In the genomic region with DNA sequence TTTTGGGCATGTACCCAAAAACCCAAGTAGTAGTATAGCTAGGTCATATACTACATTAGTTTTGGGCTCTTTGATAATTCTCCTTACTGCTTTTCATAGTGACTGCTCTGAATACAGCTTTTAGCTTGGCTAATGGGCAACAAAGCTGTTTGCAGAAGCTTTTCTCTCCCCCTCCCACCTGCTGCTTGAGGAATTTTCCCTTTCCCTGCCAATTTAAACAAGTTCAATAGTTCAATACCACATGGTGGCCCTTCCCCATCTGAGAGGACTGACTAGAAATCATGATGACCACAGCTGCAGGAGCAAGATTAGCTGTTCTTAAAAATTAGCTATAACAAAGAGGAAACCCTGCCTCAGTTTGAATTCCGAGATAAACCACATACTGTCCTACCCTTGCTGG, we compare ENCODE assay signal across 21 mouse cellular contexts. TPM values are rescaled to one million over a fixed set of nuclear protein-coding genes. Genes with fewer than 3 reads are reported as not detected.
DNase-seq lines count a peak whose midpoint lies in the region; ATAC-seq and TF ChIP-seq lines count a peak whose summit lies in the region.
"Had no signal": no experiment of that assay in that cellular context is flagged by ENCODE, and none has a peak within 500 bp of the region (broad histone marks: within the 10 kb centered on the region; RNA-seq: fewer than 3 reads in every experiment).

No protein-coding gene starts in this region.

- H3K4me1 ChIP-seq in embryonic facial prominence, embryonic 14.5 days (ENCODE audit: control insufficient read depth, insufficient read depth, low read length), result no peaks in the 10 kb centered on the region
- H3K4me1 ChIP-seq in embryonic facial prominence, embryonic 10.5 days, result no peaks in the 10 kb centered on the region
- H3K4me1 ChIP-seq in liver, embryonic 16.5 days (ENCODE audit: control insufficient read depth, low read depth, low read length), result no peaks in the 10 kb centered on the region
- H3K4me1 ChIP-seq in kidney, embryonic 14.5 days (ENCODE audit: control insufficient read depth, insufficient read depth, low read length), result no peaks in the 10 kb centered on the region
- H3K4me1 ChIP-seq: embryonic facial prominence, embryonic 12.5 days; heart, embryonic 13.5 days had no signal

- H3K27me3 ChIP-seq in embryonic facial prominence, embryonic 14.5 days (replicated peaks; ENCODE audit: control insufficient read depth, insufficient read depth, low read length), result no peaks in the 10 kb centered on the region
- H3K27me3 ChIP-seq in embryonic facial prominence, embryonic 10.5 days (replicated peaks; ENCODE audit: low read depth, poor library complexity, severe bottlenecking), result no peaks in the 10 kb centered on the region
- no peaks in the 10 kb centered on the region for H3K27me3 ChIP-seq in liver, embryonic 16.5 days (ENCODE audit: control insufficient read depth, insufficient read depth, low read depth, low read length)
- H3K27me3 ChIP-seq in kidney, embryonic 14.5 days (ENCODE audit: control insufficient read depth, insufficient read depth, low read length), result no peaks in the 10 kb centered on the region
- H3K27me3 ChIP-seq: embryonic facial prominence, embryonic 12.5 days; heart, embryonic 13.5 days had no signal

- TF ChIP-seq CTCF in layer of hippocampus, adult 2 months (conservative IDR thresholded peaks at IDR 0.05), result no peak

- H3K27ac ChIP-seq in embryonic facial prominence, embryonic 14.5 days (replicated peaks; ENCODE audit: low read depth, low read length), result no peak overlapping the region
- no peak overlapping the region for H3K27ac ChIP-seq in embryonic facial prominence, embryonic 10.5 days (replicated peaks)
- H3K27ac ChIP-seq in liver, embryonic 16.5 days (ENCODE audit: low read length), result no peak overlapping the region
- no peak overlapping the region for H3K27ac ChIP-seq in kidney, embryonic 14.5 days (ENCODE audit: low read depth, low read length)
- H3K27ac ChIP-seq in layer of hippocampus, adult 2 months, result no peak overlapping the region
- H3K27ac ChIP-seq: embryonic facial prominence, embryonic 12.5 days; gastrocnemius, adult 2 months; heart, embryonic 13.5 days had no signal

- no peak; the same call in 1 of the 2 replicates for ATAC-seq in embryonic facial prominence, embryonic 14.5 days (ENCODE audit: low read depth)
- ATAC-seq in liver, embryonic 16.5 days (ENCODE audit: low read depth), result peak; percentile 56; the same call in 1 of the 2 replicates
- ATAC-seq in kidney, embryonic 14.5 days (ENCODE audit: low FRiP score, low TSS enrichment), result no peak

- DNase-seq in embryonic facial prominence, embryonic 14.5 days (ENCODE audit: low spot score), result peak; percentile 4
- DNase-seq in embryonic facial prominence, embryonic 10.5 days (ENCODE audit: low spot score), result no peak
- no peak for DNase-seq in liver
- DNase-seq in 3T3-L1 (ENCODE audit: low read depth, low spot score), result peak; percentile 14
- peak; percentile 4 for DNase-seq in brain, adult 2 months (ENCODE audit: low read depth, low spot score)
- DNase-seq in layer of hippocampus, adult 2 months (ENCODE audit: low spot score in 2 of 2), result no peak
- DNase-seq: cerebellum, postnatal 14 days; gastrocnemius, adult 2 months; heart, adult 11 months; heart, postnatal 36 days; kidney, adult 2 months; kidney, postnatal 36 days; thymus, adult 18-20 months had no signal

- H3K4me2 ChIP-seq in embryonic facial prominence, embryonic 14.5 days (ENCODE audit: low read depth, low read length), result no peak overlapping the region
- H3K4me2 ChIP-seq in liver, embryonic 16.5 days (ENCODE audit: low read depth, low read length), result no peak overlapping the region
- no peak overlapping the region for H3K4me2 ChIP-seq in kidney, embryonic 14.5 days (replicated peaks; ENCODE audit: low read depth, low read length)
- H3K4me2 ChIP-seq: embryonic facial prominence, embryonic 12.5 days; heart, embryonic 13.5 days had no signal

- H3K9ac ChIP-seq in embryonic facial prominence, embryonic 14.5 days (ENCODE audit: low read depth, low read length), result no peak overlapping the region
- no peak overlapping the region for H3K9ac ChIP-seq in liver, embryonic 16.5 days (ENCODE audit: low read depth, low read length)
- H3K9ac ChIP-seq in kidney, embryonic 14.5 days (ENCODE audit: low read depth, low read length), result no peak overlapping the region
- H3K9ac ChIP-seq: embryonic facial prominence, embryonic 12.5 days; heart, embryonic 13.5 days had no signal

- no peaks in the 10 kb centered on the region for H3K9me3 ChIP-seq in embryonic facial prominence, embryonic 14.5 days (ENCODE audit: control insufficient read depth, low read length)
- H3K9me3 ChIP-seq in embryonic facial prominence, embryonic 10.5 days, result no peaks in the 10 kb centered on the region
- no peaks in the 10 kb centered on the region for H3K9me3 ChIP-seq in liver, embryonic 16.5 days (replicated peaks; ENCODE audit: control insufficient read depth, low read length)
- no peaks in the 10 kb centered on the region for H3K9me3 ChIP-seq in kidney, embryonic 14.5 days (ENCODE audit: control insufficient read depth, low read length)
- H3K9me3 ChIP-seq: embryonic facial prominence, embryonic 12.5 days; heart, embryonic 13.5 days had no signal

- no peak overlapping the region for H3K4me3 ChIP-seq in embryonic facial prominence, embryonic 14.5 days (ENCODE audit: low read depth, low read length)
- no peak overlapping the region for H3K4me3 ChIP-seq in embryonic facial prominence, embryonic 10.5 days
- H3K4me3 ChIP-seq in liver, embryonic 16.5 days (ENCODE audit: low read depth, low read length), result no peak overlapping the region
- H3K4me3 ChIP-seq in kidney, embryonic 14.5 days (ENCODE audit: low read length), result no peak overlapping the region
- H3K4me3 ChIP-seq in layer of hippocampus, adult 2 months, result no peak overlapping the region
- H3K4me3 ChIP-seq: embryonic facial prominence, embryonic 12.5 days; gastrocnemius, adult 2 months; heart, embryonic 13.5 days had no signal

- 81% methylated on average over 1 of the region's 1 CpGs for WGBS in embryonic facial prominence, embryonic 14.5 days
- WGBS in embryonic facial prominence, embryonic 10.5 days, result 78% methylated on average over 1 of the region's 1 CpGs
- WGBS in liver, embryonic 16.5 days (ENCODE audit: insufficient replicate concordance), result 49% methylated on average over 1 of the region's 1 CpGs
- 87% methylated on average over 1 of the region's 1 CpGs for WGBS in kidney, embryonic 14.5 days

- 0 out of 2 replicates have a peak, but pooled peaks cover 3% of the 10 kb centered on the region for H3K36me3 ChIP-seq in embryonic facial prominence, embryonic 14.5 days (ENCODE audit: control insufficient read depth, insufficient read depth, low read length)
- peaks cover 6% of the 10 kb centered on the region for H3K36me3 ChIP-seq in embryonic facial prominence, embryonic 10.5 days (replicated peaks)
- H3K36me3 ChIP-seq in liver, embryonic 16.5 days (ENCODE audit: control insufficient read depth, insufficient read depth), result no peaks in the 10 kb centered on the region
- H3K36me3 ChIP-seq in kidney, embryonic 14.5 days (ENCODE audit: control insufficient read depth, insufficient read depth, low read length), result no peaks in the 10 kb centered on the region
- H3K36me3 ChIP-seq: embryonic facial prominence, embryonic 12.5 days had no signal

RNA-seq across cellular contexts. Expression of gene Amy1, which starts 15.7 kb away (rescaled TPM):
- 3.1 and 4.2 TPM in 2 replicates for polyA plus RNA-seq in embryonic facial prominence, embryonic 14.5 days (2014; fragmentation: Nextera tagmentation; extraction: Ambion mirVana)
- 0.27 and 0.48 TPM in 2 replicates for polyA plus RNA-seq in embryonic facial prominence, embryonic 10.5 days (2016; fragmentation: Nextera tagmentation; extraction: Ambion mirVana)
- 31.7 and 35.1 TPM in 2 replicates for polyA plus RNA-seq in liver, embryonic 16.5 days (2015; fragmentation: Nextera tagmentation; extraction: Ambion mirVana)
- 0.39 and 0.96 TPM in 2 replicates for polyA plus RNA-seq in kidney, embryonic 14.5 days (2014; fragmentation: Nextera tagmentation; extraction: Ambion mirVana)
- total RNA-seq in layer of hippocampus, adult 2 months (2021), result 10 to 100 TPM; 12.5 to 13.1 TPM

RNA-seq across cellular contexts. Expression of gene Rnpc3, which starts 39.1 kb away (rescaled TPM):
- polyA plus RNA-seq in embryonic facial prominence, embryonic 14.5 days (2014; fragmentation: Nextera tagmentation; extraction: Ambion mirVana), result 32.0 and 34.0 TPM in 2 replicates
- 32.3 and 34.6 TPM in 2 replicates for polyA plus RNA-seq in embryonic facial prominence, embryonic 10.5 days (2016; fragmentation: Nextera tagmentation; extraction: Ambion mirVana)
- 16.2 and 17.6 TPM in 2 replicates for polyA plus RNA-seq in liver, embryonic 16.5 days (2015; fragmentation: Nextera tagmentation; extraction: Ambion mirVana)
- 39.9 and 41.7 TPM in 2 replicates for polyA plus RNA-seq in kidney, embryonic 14.5 days (2014; fragmentation: Nextera tagmentation; extraction: Ambion mirVana)
- 10 to 100 TPM; 28.8 to 34.4 TPM for total RNA-seq in layer of hippocampus, adult 2 months (2021)

RNA-seq across cellular contexts. Expression of gene Amy2a1, which starts 58.6 kb away (rescaled TPM):
- not detected in 2 replicates for polyA plus RNA-seq in embryonic facial prominence, embryonic 14.5 days (2014; fragmentation: Nextera tagmentation; extraction: Ambion mirVana)
- polyA plus RNA-seq in embryonic facial prominence, embryonic 10.5 days (2016; fragmentation: Nextera tagmentation; extraction: Ambion mirVana), result not detected in 2 replicates
- polyA plus RNA-seq in liver, embryonic 16.5 days (2015; fragmentation: Nextera tagmentation; extraction: Ambion mirVana), result 17.2 and 66.8 TPM in 2 replicates
- not detected in 2 replicates for polyA plus RNA-seq in kidney, embryonic 14.5 days (2014; fragmentation: Nextera tagmentation; extraction: Ambion mirVana)
- total RNA-seq in layer of hippocampus, adult 2 months (2021), result not detected
- total RNA-seq: gastrocnemius, adult 2 months; heart, postnatal 36 days; layer of hippocampus, postnatal 10 days; megakaryocyte progenitor cell, adult 5-6 weeks; neutrophil, adult 5-6 weeks had no signal
- polyA plus RNA-seq: embryonic facial prominence, embryonic 12.5 days; heart, embryonic 13.5 days; kidney, adult 2 months; limb, embryonic 14.5 days had no signal

Comparison
In these comparisons a context has a peak if more than half of its experiments do, and no peak if none do; other contexts are left out.
1. DNase-seq: peak in embryonic facial prominence, embryonic 14.5 days (single experiment), 3T3-L1 (single experiment) and brain, adult 2 months (single experiment); none in embryonic facial prominence, embryonic 10.5 days (single experiment), liver (single experiment) and layer of hippocampus, adult 2 months (0 of 2).
2. RNA of gene Amy2a1, which starts 58.6 kb away (polyA plus RNA-seq): 17.2 to 66.8 TPM in liver, embryonic 16.5 days; not detected in embryonic facial prominence, embryonic 14.5 days, not detected in embryonic facial prominence, embryonic 10.5 days and not detected in kidney, embryonic 14.5 days; every median in the first group is over 10 times any median in the second.